Mouse (Mus musculus) gastrocnemius, adult 18-20 months (tissue): ENCODE data around the gene Rho. TPM values are rescaled to one million over a fixed set of nuclear protein-coding genes. Genes with fewer than 3 reads are reported as not detected.

Experiments used
- DNase-seq: peaks from one replicate; pipeline ENCODE4 v3.0.0; 2021; ENCODE audit warnings: low spot score
- total RNA-seq, 2 experiments: library from RNA; stranded (reverse); gene quantifications; 2 replicates each; pipeline ENCODE4 v1.2.3; 2021

The Rho gene
- total RNA-seq, 2 experiments from 2014 or later, result 0.05 TPM; not detected in 1

GRCm38 (mm10) chr6:115956418-115956921 is 24.9 kb downstream of the Rho start:
- DNase-seq, result no peak

GRCm38 (mm10) chr6:115956922-115957601 is 25.5 kb downstream of the Rho start:
- DNase-seq, result peak; percentile 65

GRCm38 (mm10) chr6:115957681-115958080 is 26.1 kb downstream of the Rho start:
- DNase-seq, result no peak

- no peak for DNase-seq
Measured at GRCm38 (mm10) chr6:115958445-115958844, 26.9 kb downstream of the Rho start.

GRCm38 (mm10) chr6:115959151-115959691 is 27.7 kb downstream of the Rho start:
- peak; percentile 92 for DNase-seq

- DNase-seq, result no peak
Measured at GRCm38 (mm10) chr6:115960322-115960721, 28.8 kb downstream of the Rho start.

GRCm38 (mm10) chr6:115961743-115962142 is 30.2 kb downstream of the Rho start:
- peak; percentile 45 for DNase-seq

- no peak for DNase-seq
Measured at GRCm38 (mm10) chr6:115962439-115963085, 31.0 kb downstream of the Rho start.

- DNase-seq, result no peak
Measured at GRCm38 (mm10) chr6:115963656-115964055, 32.1 kb downstream of the Rho start.

- no peak for DNase-seq
Measured at GRCm38 (mm10) chr6:115966227-115966966, 34.8 kb downstream of the Rho start.

GRCm38 (mm10) chr6:115967291-115967880 is 35.8 kb downstream of the Rho start:
- DNase-seq, result no peak

GRCm38 (mm10) chr6:115968086-115968485 is 36.5 kb downstream of the Rho start:
- DNase-seq, result no peak

GRCm38 (mm10) chr6:115968700-115969099 is 37.2 kb downstream of the Rho start:
- no peak for DNase-seq

- DNase-seq, result no peak
Measured at GRCm38 (mm10) chr6:115969103-115969502, 37.6 kb downstream of the Rho start.

GRCm38 (mm10) chr6:115969952-115970351 is 38.4 kb downstream of the Rho start:
- DNase-seq, result no peak

GRCm38 (mm10) chr6:115971273-115972060 is 39.9 kb downstream of the Rho start:
- DNase-seq, result no peak

GRCm38 (mm10) chr6:115972083-115972764 is 40.7 kb downstream of the Rho start:
- no peak for DNase-seq

GRCm38 (mm10) chr6:115973139-115973875 is 41.8 kb downstream of the Rho start:
- no peak for DNase-seq

GRCm38 (mm10) chr6:115973881-115974662 is 42.5 kb downstream of the Rho start:
- no peak for DNase-seq
